11 mouse cellular contexts compared by ENCODE assay signal in the genomic region with DNA sequence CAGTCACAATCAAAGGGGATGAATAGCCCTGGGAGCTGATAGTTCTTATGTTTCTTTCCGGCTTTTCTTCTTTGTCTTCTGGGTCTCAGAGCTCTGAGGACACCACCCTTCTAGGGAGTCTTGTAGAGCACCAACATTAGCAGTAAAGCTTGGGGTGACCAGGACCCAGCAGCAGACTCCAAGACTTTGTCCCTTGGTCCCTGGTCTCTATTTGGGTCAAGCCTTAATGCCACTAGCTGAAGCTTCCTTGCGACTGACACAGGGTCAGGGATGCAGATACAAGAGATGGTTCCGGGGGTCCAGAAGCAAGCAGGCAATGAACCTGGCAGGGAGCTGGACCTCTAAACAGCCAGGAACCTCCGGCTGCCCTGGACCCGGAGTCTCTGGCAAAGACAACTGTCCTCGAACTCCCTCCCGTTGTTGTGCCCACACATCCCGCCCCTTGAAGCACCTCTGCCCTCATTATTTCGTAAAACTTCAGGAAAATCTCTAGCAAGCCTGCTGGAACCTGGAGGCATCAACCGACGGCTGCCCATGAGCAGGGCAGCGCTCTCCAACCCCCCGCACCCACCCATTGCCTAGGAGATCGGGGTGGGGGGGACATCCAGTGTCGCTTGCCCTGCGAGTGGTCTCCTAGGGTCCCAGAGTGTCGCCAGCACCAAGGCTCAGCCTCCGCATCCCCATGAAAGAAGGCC. TPM values are rescaled to one million over a fixed set of nuclear protein-coding genes. Genes with fewer than 3 reads are reported as not detected.
DNase-seq lines count a peak whose midpoint lies in the region; ATAC-seq and TF ChIP-seq lines count a peak whose summit lies in the region.
"Had no signal": no experiment of that assay in that cellular context is flagged by ENCODE, and none has a peak within 500 bp of the region (broad histone marks: within the 10 kb centered on the region; RNA-seq: fewer than 3 reads in every experiment).

No protein-coding gene starts in this region.

- TF ChIP-seq CTCF in intestine, postnatal 0 days (IDR thresholded peaks at IDR 0.05; ENCODE audit: low read depth) = no peak

- WGBS in kidney, embryonic 15.5 days = 4% methylated on average over 18 of the region's 18 CpGs
- WGBS in embryonic facial prominence, embryonic 15.5 days = 4% methylated on average over 18 of the region's 18 CpGs
- 3% methylated on average over 18 of the region's 18 CpGs for WGBS in intestine, postnatal 0 days
- 5% methylated on average over 18 of the region's 18 CpGs for WGBS in neural tube, embryonic 11.5 days

- H3K4me1 ChIP-seq in kidney, embryonic 15.5 days = peaks cover 17% of the 10 kb centered on the region
- peaks cover 21% of the 10 kb centered on the region for H3K4me1 ChIP-seq in embryonic facial prominence, embryonic 15.5 days
- no peaks in the 10 kb centered on the region for H3K4me1 ChIP-seq in intestine, postnatal 0 days (replicated peaks; ENCODE audit: control insufficient read depth, insufficient read depth, low read length)
- peaks cover 3% of the 10 kb centered on the region; the same call in 1 of the 2 replicates for H3K4me1 ChIP-seq in neural tube, embryonic 11.5 days (ENCODE audit: control insufficient read depth, insufficient read depth, low read length)

- H3K4me2 ChIP-seq in kidney, embryonic 15.5 days = peak overlapping the region; percentile 88
- peak overlapping the region; percentile 80 for H3K4me2 ChIP-seq in embryonic facial prominence, embryonic 15.5 days (replicated peaks)
- peak overlapping the region; percentile 60 for H3K4me2 ChIP-seq in intestine, postnatal 0 days (replicated peaks; ENCODE audit: low read depth)
- H3K4me2 ChIP-seq in neural tube, embryonic 11.5 days (ENCODE audit: low read depth) = peak overlapping the region; percentile 85

- H3K27ac ChIP-seq in kidney, embryonic 15.5 days = no peak overlapping the region
- no peak overlapping the region for H3K27ac ChIP-seq in embryonic facial prominence, embryonic 15.5 days (replicated peaks)
- no peak overlapping the region for H3K27ac ChIP-seq in intestine, postnatal 0 days (ENCODE audit: low read depth, low read length)
- H3K27ac ChIP-seq in neural tube, embryonic 11.5 days (ENCODE audit: low read depth, low read length) = peak overlapping the region; percentile 42; the same call in 1 of the 2 replicates

- H3K9ac ChIP-seq in kidney, embryonic 15.5 days = peak overlapping the region; percentile 38
- H3K9ac ChIP-seq in embryonic facial prominence, embryonic 15.5 days = no peak overlapping the region
- 0 out of 2 replicates have a peak overlapping the region, but pooled peaks have one; percentile 17 for H3K9ac ChIP-seq in intestine, postnatal 0 days (ENCODE audit: low read depth, low read length)
- H3K9ac ChIP-seq in neural tube, embryonic 11.5 days (ENCODE audit: low read length) = peak overlapping the region; percentile 65

- no peaks in the 10 kb centered on the region for H3K36me3 ChIP-seq in kidney, embryonic 15.5 days
- no peaks in the 10 kb centered on the region for H3K36me3 ChIP-seq in embryonic facial prominence, embryonic 15.5 days
- no peaks in the 10 kb centered on the region for H3K36me3 ChIP-seq in intestine, postnatal 0 days (ENCODE audit: control insufficient read depth, insufficient read depth)
- H3K36me3 ChIP-seq in neural tube, embryonic 11.5 days (ENCODE audit: control insufficient read depth, insufficient read depth, low read length) = no peaks in the 10 kb centered on the region
- H3K36me3 ChIP-seq: G1E had no signal

- peaks cover 82% of the 10 kb centered on the region for H3K27me3 ChIP-seq in kidney, embryonic 15.5 days
- peaks cover 56% of the 10 kb centered on the region for H3K27me3 ChIP-seq in embryonic facial prominence, embryonic 15.5 days
- H3K27me3 ChIP-seq in intestine, postnatal 0 days (replicated peaks; ENCODE audit: control insufficient read depth, insufficient read depth, low read length) = peaks cover 43% of the 10 kb centered on the region
- H3K27me3 ChIP-seq in neural tube, embryonic 11.5 days (ENCODE audit: control insufficient read depth, insufficient read depth, low read length) = peaks cover 38% of the 10 kb centered on the region

- peak overlapping the region; percentile 48 for H3K4me3 ChIP-seq in kidney, embryonic 15.5 days (replicated peaks)
- H3K4me3 ChIP-seq in embryonic facial prominence, embryonic 15.5 days (replicated peaks) = peak overlapping the region; percentile 43
- H3K4me3 ChIP-seq in intestine, postnatal 0 days (ENCODE audit: low read depth, low read length) = peak overlapping the region; percentile 35
- peak overlapping the region; percentile 39 for H3K4me3 ChIP-seq in neural tube, embryonic 11.5 days (ENCODE audit: low read depth, low read length)

- no peak for DNase-seq in kidney, postnatal 10 days
- DNase-seq in neural tube, embryonic 11.5 days (ENCODE audit: low spot score) = no peak
- no peak for DNase-seq in retina, postnatal 1 day
- no peak for DNase-seq in Muller cell, postnatal 12 days (ENCODE audit: inconsistent ontology term)
- DNase-seq in testis, postnatal 10 days (ENCODE audit: low spot score) = no peak
- DNase-seq: gastrocnemius, postnatal 25 days had no signal

- no peak; the same call in 1 of the 2 replicates for ATAC-seq in kidney, embryonic 15.5 days (replicated peaks; ENCODE audit: low FRiP score)
- ATAC-seq in embryonic facial prominence, embryonic 15.5 days (ENCODE audit: insufficient number of reproducible peaks, low FRiP score, low TSS enrichment, low read depth) = no peak
- no peak for ATAC-seq in intestine, postnatal 0 days
- peak; percentile 27; the same call in 1 of the 2 replicates for ATAC-seq in neural tube, embryonic 11.5 days (ENCODE audit: insufficient read depth, low FRiP score, low TSS enrichment)

- 0 out of 2 replicates have a peak, but pooled peaks cover 4% of the 10 kb centered on the region for H3K9me3 ChIP-seq in kidney, embryonic 15.5 days (replicated peaks)
- no peaks in the 10 kb centered on the region for H3K9me3 ChIP-seq in embryonic facial prominence, embryonic 15.5 days (replicated peaks)
- H3K9me3 ChIP-seq in intestine, postnatal 0 days (ENCODE audit: control insufficient read depth) = no peaks in the 10 kb centered on the region
- no peaks in the 10 kb centered on the region for H3K9me3 ChIP-seq in neural tube, embryonic 11.5 days (ENCODE audit: control insufficient read depth, low read length)

RNA-seq across cellular contexts. Expression of a gene that starts 0.7 kb away (rescaled TPM):
- polyA plus RNA-seq in kidney, embryonic 15.5 days (2015; fragmentation: Nextera tagmentation; extraction: Ambion mirVana) = 0.91 and 1.5 TPM in 2 replicates
- 0.32 and 0.43 TPM in 2 replicates for polyA plus RNA-seq in embryonic facial prominence, embryonic 15.5 days (2015; fragmentation: Nextera tagmentation; extraction: Ambion mirVana)
- 1.6 and 1.8 TPM in 2 replicates for polyA plus RNA-seq in intestine, postnatal 0 days (2015; fragmentation: Nextera tagmentation; extraction: Ambion mirVana)
- polyA plus RNA-seq in neural tube, embryonic 11.5 days (2014; fragmentation: Nextera tagmentation; extraction: Ambion mirVana) = 4.6 and 5.8 TPM in 2 replicates
- polyA plus RNA-seq: G1E; spleen, adult 2 months had no signal
